Mouse (Mus musculus): ENCODE data around the gene Casp8.

Casp8 gene

DNA sequence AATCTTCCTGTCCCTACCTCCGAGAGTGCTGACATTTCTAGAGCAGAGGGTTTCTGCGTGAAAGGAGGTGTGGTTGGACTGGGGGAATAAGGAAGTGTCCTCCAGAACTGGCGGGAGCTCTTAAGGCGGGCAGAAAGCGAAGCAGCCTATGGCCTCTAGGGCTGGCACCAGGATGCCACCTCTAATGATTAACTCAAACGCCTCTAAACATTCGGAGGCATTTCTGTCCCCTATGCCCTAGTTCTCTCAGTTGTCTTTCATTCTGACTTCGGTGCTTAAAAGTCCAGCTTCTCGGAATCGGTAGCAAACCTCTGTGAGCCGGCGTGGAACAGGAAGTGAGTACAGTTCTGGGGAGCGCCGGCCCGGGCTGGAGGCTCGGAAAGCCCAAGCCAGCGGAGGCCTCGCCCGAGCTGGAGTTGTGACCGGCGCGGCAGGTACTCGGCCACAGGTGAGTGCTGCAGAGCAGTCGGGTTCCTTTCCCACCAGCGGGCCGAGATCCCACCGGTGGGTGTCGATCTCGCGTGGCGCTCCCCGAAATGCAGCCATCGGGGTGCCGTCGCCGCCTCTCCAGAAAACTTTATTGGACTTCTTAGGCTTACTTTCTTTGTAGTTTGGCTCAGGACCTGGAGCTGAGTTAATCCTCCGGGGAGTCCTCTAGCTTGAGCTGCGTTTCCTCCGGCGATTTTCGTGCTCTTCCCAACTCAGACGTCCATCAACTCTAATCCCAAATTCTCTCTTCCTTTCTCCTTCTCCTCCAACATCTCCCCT, at the start of gene Casp8:
Casp8 (plus strand) TSS at position 84 of the 768 bp plus-strand sequence.
- in situ Hi-C loops (cut with MboI; ENCODE audit: low sequenced_read_pairs): no loop called here

DNA sequence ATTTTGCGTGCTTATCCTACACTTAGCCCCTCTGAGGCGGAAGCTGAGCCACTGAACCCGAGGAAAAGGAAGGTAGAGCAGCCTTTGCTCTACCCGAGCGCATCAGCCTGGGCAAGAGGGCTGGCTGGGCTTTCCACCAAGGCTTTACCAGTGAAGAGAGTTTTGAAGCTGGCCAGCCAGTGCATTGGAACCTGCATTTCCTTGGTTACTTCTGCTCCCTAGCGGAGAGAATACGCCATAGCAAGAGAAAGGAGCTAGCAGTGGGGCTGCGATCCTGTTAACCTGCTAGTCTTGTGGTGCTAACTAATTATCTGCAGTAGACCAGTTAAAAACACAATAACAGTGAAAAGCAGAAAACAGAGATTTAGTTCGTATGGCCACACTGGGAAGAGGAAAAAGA, 48.3 kb upstream of the Casp8 start:
- in situ Hi-C loops (cut with MboI; ENCODE audit: low sequenced_read_pairs): no loop called here

DNA sequence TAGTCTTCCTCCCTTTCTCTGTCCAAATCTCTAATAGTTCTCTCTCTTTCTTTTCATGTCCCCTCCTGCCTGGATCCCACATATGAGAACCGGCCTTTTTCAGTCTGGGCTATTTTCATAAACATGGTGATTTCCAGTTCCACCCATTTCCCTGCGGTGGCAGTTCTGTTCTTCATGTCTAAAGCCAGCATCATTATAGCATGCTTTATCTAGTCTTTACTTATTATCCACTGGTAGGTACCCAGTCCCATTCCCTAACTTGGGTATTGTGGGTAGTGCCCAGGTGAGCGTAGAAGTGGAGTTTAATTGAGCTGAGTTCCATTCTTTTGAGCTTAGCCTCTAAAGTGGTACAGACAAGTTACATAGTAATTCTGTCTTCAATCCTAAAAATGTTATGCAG, 35.7 kb upstream of the Casp8 start:
- in situ Hi-C loops (cut with MboI; ENCODE audit: low sequenced_read_pairs): loop anchor here (25.0 kb wide), 1 partner anchor 378 kb away; no protein-coding TSS in a partner anchor

DNA sequence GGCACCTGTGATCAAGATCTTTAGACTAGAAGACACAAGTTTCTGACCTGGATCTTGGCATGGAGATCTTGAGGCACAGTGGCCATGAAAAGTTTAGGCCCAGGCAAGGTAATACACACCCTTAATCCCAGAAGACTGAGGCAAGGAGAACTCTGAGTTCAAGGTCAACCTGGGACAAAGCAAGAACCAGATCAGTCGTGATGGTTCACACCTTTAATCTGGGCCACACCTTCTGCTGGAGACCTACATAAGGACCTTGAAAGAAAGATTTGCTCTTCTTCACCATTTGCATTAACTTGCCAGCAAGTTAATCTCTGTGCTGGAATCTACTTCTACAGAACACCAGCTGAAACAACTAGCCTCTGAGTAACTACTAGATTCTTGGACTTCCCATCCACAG, 34.6 kb upstream of the Casp8 start:
- in situ Hi-C loops (cut with MboI; ENCODE audit: low sequenced_read_pairs): loop anchor here (10.0 to 25.0 kb wide), 4 partner anchors 144 to 484 kb away; no protein-coding TSS in a partner anchor

DNA sequence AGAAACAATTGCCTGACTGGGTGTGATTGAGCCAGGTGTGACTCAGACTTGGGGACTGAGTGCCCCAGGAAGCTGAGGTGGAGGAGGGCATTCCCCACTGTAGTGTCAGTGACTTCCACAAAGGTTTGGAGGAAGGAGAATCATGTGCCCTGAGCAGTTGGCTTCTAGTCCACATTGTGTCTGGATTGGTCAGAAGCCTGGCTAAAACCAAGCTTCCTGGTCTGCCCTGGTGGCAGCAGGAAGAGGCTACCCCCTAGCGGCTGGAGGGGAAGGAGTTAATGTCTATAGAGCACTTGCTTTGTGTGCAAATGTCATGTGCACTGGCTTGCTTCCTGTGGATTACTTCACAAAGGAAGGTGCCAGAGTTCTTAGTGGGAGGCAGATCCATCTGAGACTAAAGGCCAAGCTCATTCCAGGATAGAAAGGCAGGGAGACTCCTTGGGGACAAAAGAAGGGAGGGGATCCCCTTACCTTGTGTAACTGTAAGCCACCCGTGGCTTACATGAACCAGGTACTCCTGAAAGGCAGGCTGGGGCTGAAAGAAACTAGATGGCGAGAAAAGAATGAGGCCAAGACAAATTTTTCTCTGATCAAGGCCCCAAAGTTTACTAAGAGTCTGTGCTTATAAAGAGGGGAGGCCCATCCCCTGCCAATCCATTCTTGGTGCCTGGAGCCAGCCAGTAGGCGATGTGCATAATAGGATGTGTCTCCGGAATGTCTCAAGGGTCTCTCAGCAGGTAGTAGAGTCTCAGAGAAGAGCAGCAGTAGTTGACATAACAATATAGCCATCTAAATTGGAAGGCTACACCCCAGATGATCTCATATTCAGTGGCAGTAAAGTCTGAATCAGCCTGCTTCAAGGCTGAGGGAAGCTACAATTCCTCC, 33.5 kb upstream of the Casp8 start:
- in situ Hi-C loops (cut with MboI; ENCODE audit: low sequenced_read_pairs): loop anchor here (10.0 to 25.0 kb wide), 4 partner anchors 143 to 483 kb away; no protein-coding TSS in a partner anchor

DNA sequence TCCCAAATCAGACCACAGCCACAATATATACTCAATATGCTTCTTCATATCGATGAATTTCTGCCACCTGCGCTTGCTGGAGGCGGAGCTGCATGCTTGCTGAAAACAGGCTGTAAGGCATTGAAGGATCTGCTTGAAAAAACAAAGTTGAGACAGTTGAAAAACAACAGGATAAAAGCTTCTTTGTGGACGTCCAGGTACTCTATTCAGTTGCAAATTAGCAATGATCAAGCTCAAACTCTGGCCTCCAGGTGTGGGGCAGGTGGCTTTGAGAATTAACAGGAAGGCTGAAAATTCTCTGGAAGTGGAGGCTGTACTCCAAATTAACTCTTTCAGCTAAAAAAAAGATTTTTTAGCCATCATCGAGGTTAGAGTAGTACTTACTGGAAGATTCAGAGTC, 32.6 kb upstream of the Casp8 start:
- in situ Hi-C loops (cut with MboI; ENCODE audit: low sequenced_read_pairs): loop anchor here (10.0 to 25.0 kb wide), 4 partner anchors 142 to 482 kb away; no protein-coding TSS in a partner anchor

DNA sequence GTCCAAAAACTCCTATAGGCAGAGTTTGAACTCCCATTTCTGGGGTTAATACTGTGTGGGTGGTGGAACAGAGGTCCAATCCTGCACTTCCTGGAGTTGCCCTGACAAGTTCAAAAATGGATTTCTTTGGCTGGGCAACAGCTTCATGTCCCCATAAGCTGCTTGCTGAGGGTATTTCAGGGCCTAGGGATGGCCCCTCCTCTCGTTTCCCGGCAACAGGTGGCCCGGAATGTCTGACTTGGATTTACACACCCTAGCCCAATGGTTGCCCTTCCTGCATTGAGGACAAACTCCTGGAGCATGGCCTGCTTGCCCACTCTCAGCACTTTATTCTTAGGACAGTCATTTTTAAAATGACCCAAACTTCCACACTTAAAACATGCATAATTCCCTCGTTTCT, 28.7 kb upstream of the Casp8 start:
- in situ Hi-C loops (cut with MboI; ENCODE audit: low sequenced_read_pairs): loop anchor here (10.0 to 25.0 kb wide), 4 partner anchors 138 to 478 kb away; no protein-coding TSS in a partner anchor

DNA sequence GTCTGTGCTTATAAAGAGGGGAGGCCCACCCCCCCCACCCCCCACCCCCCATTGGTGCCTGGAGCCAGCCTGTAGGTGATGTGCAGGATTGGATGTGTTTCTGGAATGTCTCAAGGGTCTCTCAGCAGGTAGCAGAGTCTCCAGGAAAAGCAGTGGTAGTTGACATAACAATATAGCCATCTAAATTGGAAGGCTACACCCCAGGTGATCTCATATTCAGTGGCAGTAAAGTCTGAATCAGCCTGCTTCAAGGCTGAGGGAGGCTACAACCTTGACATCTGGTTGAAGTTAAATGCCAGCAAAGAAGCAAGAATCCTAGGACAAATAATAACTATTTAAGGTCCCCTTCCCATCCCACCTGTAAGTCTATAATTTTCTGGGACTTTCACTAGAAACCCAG, 26.0 kb upstream of the Casp8 start:
- in situ Hi-C loops (cut with MboI; ENCODE audit: low sequenced_read_pairs): loop anchor here (10.0 to 25.0 kb wide), 4 partner anchors 136 to 476 kb away; no protein-coding TSS in a partner anchor

DNA sequence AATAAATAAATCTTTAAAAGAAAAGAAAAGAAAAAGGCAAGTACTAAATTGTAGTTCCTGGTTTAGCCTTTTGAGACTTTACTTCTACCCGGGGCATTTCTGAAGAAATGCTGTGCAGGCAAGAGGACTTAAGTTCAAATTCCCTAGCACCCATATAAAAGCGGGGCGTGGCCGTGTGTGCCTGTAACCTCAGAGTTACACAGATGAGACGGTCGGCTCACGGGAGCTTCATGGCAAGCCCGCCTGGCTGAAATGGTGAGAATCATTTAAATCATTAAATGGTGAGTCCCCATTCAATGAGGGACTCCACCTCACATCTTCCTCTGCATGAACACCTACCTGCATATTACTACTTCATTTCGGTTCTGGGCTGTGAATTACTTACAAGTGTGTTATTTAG, 25.5 kb upstream of the Casp8 start:
- in situ Hi-C loops (cut with MboI; ENCODE audit: low sequenced_read_pairs): loop anchor here (10.0 to 25.0 kb wide), 4 partner anchors 135 to 475 kb away; no protein-coding TSS in a partner anchor

DNA sequence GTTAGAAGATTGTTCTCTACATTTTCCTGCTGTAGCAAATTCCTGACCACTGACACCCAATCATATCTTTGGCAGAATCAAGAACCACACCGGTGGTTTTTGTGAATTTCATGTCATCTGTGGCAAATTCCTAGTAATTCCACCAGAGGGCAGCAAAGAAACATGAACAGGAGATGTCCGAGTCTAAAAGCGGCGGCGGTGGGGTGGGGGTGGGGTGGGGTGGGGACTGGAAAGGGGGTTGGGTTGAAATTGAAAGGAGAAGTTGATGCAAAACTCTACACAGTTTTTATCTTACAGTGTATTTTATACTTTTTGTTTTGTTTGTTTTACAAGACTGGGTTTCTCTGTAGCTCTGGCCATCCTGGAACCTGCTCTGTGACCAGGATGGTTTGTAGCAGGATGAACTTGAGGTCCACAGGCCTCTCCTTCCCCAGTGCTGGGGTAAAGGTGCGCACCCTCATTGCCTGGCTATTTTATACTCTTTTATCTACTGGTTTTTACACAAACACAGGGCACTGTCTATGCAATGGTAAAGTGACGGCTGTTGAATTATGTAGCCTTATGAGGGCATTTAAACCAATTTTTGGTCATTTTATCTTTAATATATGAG, 25.0 kb upstream of the Casp8 start:
- in situ Hi-C loops (cut with MboI; ENCODE audit: low sequenced_read_pairs): loop anchor here (25.0 kb wide), 1 partner anchor 367 kb away; no protein-coding TSS in a partner anchor

DNA sequence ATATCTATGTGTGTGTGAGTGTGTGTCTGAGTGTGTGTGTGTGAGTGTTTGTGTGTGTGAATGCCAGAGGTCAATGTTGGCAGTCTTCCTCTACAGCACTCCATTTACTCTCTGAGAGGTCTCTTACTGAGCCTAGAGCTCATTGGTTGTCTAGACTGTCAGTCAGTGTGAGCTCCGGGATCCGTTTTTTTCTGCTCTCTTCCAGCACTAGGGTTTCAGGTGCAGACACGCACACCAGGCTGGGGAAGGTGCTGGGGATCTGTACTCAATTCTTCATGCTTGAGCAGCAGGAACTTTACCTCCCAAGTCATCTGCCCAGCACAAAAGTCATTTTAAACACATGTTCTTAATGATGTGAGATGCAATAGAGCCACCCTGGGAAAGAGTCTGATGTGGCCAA, 23.1 kb upstream of the Casp8 start:
- in situ Hi-C loops (cut with MboI; ENCODE audit: low sequenced_read_pairs): loop anchor here (25.0 kb wide), 1 partner anchor 365 kb away; no protein-coding TSS in a partner anchor

DNA sequence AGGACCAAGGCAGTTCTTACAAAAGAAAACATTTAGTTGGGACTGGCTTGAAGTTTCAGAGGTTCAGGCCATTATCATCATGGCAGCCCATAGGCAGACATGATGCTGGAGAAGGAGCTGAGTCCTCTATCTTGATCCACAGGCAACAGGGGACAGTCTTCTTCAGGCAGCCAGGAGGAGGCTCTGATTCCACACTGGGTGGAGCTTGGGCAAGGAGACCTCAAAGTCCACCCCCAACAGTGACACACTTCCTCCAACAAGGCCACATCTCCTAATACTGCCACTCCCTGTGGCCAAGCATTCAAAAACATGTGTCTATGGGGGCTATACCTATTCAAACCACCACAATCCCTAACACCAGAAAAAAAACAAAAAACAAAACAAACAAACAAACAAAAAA, 21.9 kb upstream of the Casp8 start:
- in situ Hi-C loops (cut with MboI; ENCODE audit: low sequenced_read_pairs): loop anchor here (25.0 kb wide), 1 partner anchor 364 kb away; no protein-coding TSS in a partner anchor

DNA sequence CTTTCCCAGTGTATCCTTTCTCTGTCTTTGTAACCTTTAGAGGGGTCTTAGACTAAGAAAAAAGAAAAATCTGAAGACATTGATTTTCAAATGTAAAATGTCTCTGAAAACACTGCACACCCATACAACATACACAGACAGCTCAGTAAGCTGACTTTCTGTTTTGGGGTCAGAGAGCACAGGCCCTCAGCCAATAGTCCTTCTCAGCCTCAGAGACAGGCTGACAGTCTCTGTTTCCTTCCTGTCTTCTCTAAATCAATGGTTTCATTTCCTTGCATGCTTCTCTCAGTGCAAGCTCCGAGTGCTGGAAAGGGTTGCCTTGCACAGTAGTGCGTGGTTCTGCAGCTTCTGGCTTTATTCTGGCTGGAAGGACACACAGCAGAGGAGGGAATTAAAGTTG, 21.3 kb upstream of the Casp8 start:
- in situ Hi-C loops (cut with MboI; ENCODE audit: low sequenced_read_pairs): loop anchor here (25.0 kb wide), 1 partner anchor 363 kb away; no protein-coding TSS in a partner anchor

DNA sequence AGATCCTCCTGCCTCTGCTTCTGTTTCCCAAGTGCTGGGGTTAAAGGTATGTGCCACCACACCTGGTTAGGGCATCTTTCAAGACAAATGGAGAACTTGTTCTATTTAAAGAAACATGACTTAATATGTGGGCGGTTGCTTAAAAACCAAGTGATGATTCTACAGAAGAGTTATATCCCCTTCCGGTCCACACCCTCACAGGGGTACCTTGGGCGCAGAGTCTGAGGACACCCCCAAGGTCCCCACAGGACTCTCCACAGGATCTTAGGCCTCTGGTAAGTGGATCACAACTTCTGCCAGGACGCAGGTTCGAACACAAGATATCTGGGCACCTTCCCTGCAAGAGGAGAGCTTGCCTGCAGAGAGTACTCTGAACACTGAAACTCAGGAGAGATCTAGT, 19.8 kb upstream of the Casp8 start:
- in situ Hi-C loops (cut with MboI; ENCODE audit: low sequenced_read_pairs): no loop called here

DNA sequence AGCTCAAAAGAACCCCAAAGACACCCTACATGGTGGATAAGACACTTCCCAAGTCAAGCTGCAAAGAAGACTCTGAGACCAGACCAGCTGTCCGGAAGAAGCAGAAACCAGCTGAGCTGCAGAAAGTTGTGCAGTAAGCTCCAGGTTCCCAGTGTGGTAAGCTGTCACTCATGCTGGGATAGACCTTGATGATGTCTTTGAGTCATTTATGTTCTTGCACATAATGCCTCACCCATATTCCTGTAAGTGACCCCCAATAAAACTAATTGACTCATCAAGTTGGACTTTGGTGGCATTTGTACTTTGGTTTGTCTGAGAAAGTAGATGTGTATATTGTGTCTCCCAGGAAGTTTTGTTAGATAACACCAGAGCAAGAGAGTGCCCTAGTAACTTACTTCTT, 17.6 kb upstream of the Casp8 start:
- in situ Hi-C loops (cut with MboI; ENCODE audit: low sequenced_read_pairs): no loop called here

DNA sequence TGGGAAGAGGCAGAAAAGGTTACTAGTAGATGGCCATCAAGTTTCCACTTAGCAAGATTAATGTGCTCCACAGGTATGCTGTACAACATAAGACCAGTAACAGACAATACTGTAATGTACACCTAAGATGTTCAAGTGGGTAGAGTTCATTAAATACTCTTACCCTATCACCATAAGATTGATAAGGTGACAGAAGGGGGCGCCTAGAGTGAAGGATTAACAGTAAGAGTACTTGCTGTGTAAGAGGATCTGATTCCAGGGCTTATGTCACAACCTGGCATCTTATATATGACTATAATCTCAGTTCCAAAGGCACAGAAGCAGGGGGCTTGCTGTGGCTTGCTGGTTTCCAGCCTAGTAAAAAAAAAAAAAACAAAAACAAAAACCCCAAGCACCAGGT, 16.9 kb upstream of the Casp8 start:
- in situ Hi-C loops (cut with MboI; ENCODE audit: low sequenced_read_pairs): no loop called here

DNA sequence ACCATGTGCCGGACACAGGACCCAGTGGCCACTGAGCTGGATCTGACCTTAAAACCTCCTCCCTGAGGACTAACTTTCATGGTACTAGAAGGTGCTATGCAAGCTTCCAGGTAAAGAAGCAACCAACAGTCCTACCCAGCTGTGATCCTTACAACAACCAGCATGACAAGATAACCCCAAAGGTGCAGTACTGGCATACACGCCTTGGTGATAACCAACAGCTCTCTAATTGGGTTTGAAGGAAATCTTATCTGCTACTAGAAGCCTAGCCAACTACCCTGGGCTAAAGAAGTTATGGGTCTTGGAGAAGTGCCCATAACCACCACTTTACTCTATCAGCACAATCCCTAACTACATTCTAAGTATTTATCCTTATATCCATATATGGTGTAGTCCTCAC, 8.9 kb upstream of the Casp8 start:
- in situ Hi-C loops (cut with MboI; ENCODE audit: low sequenced_read_pairs): no loop called here

DNA sequence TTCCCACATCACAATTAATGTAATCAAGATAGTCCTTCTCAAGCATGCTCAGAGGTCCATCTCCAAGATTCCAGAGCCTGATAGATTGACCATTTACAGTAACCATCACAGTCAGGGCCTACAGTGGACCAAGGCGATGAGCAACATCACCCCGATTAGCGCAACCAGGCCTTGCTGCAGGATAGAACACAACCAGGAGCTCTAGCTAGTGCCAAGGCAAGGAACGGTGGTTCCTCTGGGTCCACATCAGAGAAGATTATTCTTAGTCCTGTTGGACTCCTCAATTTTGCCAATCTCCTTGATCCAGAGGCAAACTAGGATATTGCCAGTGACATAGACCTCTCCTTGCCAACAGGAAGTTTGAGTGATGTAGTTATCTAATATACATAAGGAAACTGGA, 6.8 kb upstream of the Casp8 start:
- in situ Hi-C loops (cut with MboI; ENCODE audit: low sequenced_read_pairs): no loop called here

DNA sequence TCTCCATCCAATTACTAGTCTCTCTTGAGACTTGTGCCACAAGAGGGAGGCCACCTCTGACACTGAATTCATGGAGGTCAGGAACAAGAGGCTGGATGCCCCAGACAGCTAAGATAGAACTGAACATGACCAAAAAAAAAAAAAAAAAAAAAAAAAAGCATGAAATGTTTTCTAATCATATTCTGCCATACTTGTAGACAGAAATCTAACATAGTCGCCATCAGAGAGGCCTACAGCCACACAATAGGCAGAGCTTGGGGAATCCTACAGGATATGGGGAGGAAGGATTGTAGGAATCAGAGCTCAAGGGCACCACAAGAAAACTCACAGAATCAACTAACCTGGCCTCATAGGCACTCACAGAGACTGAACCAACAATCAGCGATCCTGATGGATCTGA, 469 bp upstream of the Casp8 start:
- in situ Hi-C loops (cut with MboI; ENCODE audit: low sequenced_read_pairs): no loop called here

DNA sequence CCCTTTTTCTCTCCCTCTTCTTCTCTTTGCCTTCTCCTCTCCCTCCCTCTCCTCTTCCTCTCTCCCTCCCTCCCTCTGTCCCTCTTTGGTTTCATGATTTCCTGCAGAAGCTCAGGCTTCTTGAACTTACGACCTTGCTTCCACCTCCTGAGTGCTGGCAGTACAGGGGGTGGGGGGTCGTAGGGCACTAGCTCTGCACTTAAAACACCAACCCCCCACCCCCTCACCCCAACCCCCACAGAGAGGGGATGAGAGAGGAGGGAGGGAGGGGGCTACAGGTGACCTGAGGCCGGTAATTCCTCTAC, 837 bp downstream of the Casp8 start:
- in situ Hi-C loops (cut with MboI; ENCODE audit: low sequenced_read_pairs): no loop called here

DNA sequence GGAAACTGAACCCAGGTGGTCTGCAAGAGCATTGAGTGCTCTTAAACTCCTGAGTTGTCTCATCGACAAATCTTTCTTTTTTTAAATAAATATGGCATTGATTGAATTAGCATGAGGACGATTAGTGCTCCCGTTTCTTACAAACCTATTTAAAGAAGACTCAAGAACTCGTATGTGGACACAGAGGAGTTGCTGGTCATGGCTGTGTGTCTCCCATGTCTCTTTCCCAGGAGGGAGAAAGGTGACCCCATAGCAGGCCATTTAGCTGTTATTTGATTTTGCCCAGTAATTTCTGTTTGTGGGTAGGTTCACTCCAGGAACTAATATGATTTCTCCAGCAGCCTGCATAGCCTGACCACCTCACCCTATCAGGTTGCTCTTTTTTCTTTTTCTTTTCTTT, 1.7 kb downstream of the Casp8 start:
- in situ Hi-C loops (cut with MboI; ENCODE audit: low sequenced_read_pairs): no loop called here
